Mouse (Mus musculus) testis, adult 2 months (tissue): Measurements from ENCODE around the gene Serpinh1. TPM values are rescaled to one million over a fixed set of nuclear protein-coding genes. Genes with fewer than 3 reads are reported as not detected.
A peak's percentile ranks its signal among the peaks of the same experiment; 100 is the strongest.

ENCODE experiments used
- H3K27ac ChIP-seq: fragments of 200-500 bp; 2 replicates; pipeline ENCODE4 v1.5.1; 2012; ENCODE audit warnings: low read depth, low read length; ENCODE audit not compliant: control insufficient read depth, insufficient read depth
- H3K27me3 ChIP-seq: fragments of 200-500 bp; 2 replicates; pipeline ENCODE4 v1.6.1; 2012; ENCODE audit warnings: mild to moderate bottlenecking, low read length, moderate library complexity; ENCODE audit not compliant: control insufficient read depth, insufficient read depth
- H3K36me3 ChIP-seq: fragments of 200-500 bp; 2 replicates; pipeline ENCODE4 v1.6.1; 2012; ENCODE audit warnings: mild to moderate bottlenecking, low read length; ENCODE audit not compliant: control insufficient read depth, insufficient read depth
- H3K4me1 ChIP-seq: fragments of 200-500 bp; 2 replicates; pipeline ENCODE4 v1.6.1; 2012; ENCODE audit warnings: low read length; ENCODE audit not compliant: control insufficient read depth, insufficient read depth
- H3K4me3 ChIP-seq: fragments of 200-500 bp; 2 replicates; pipeline ENCODE4 v1.5.1; 2012; ENCODE audit warnings: low read depth, mild to moderate bottlenecking, low read length, moderate library complexity, mixed read lengths; ENCODE audit not compliant: control insufficient read depth
- CTCF ChIP-seq: fragments of 200-500 bp; IDR thresholded peaks from 2 replicates; pipeline ENCODE4 v1.5.1; 2012; ENCODE audit warnings: low read depth, mild to moderate bottlenecking, inconsistent platforms, low read length, moderate library complexity; ENCODE audit not compliant: control insufficient read depth, insufficient read depth, insufficient replicate concordance
- POLR2A ChIP-seq: fragments of 200-500 bp; IDR thresholded peaks from 2 replicates; pipeline ENCODE4 v1.6.1; 2012; ENCODE audit warnings: low read depth, mild to moderate bottlenecking, inconsistent platforms, low read length, moderate library complexity; ENCODE audit not compliant: control insufficient read depth
- polyA plus RNA-seq: library from polyadenylated mRNA; depleted of rRNA; stranded (reverse); fragments of >200 nt; gene quantifications from 2 replicates; pipeline ENCODE4 v1.2.3, GENCODE M21; 2012; rRNA removed

Gene Serpinh1
- 17.8 and 18.8 TPM in 2 replicates for polyA plus RNA-seq

- TF ChIP-seq CTCF (no peak), POLR2A (no peak)
- Histone ChIP-seq H3K4me1 (peaks cover 17% of the 10 kb centered on the region), H3K36me3 (no peaks in the 10 kb centered on the region), H3K4me3 (peak within 1 kb of the TSS; percentile 85), H3K27ac (peak within 1 kb of the TSS; percentile 60), H3K27me3 (no peaks in the 10 kb centered on the region; the same call in 1 of the 2 replicates)
These were observed at the start of gene Serpinh1 for GRCm38 (mm10) chr7:99352526-99353400. Serpinh1 (minus strand) TSS chr7:99353239.

- Histone ChIP-seq H3K4me1 (no peaks in the 10 kb centered on the region), H3K27ac (no peak overlapping the region)
- TF ChIP-seq CTCF (no peak), POLR2A (no peak)
These were observed 49.4 kb upstream of the Serpinh1 start for GRCm38 (mm10) chr7:99402477-99402876.

GRCm38 (mm10) chr7:99401373-99401772, 48.3 kb upstream of the Serpinh1 start:
- TF ChIP-seq POLR2A: no peak
- no peak for TF ChIP-seq CTCF
- no peak overlapping the region for H3K27ac ChIP-seq
- H3K4me1 ChIP-seq: no peaks in the 10 kb centered on the region
- H3K4me3 ChIP-seq: no peak overlapping the region
- no peaks in the 10 kb centered on the region for H3K27me3 ChIP-seq
- H3K36me3 ChIP-seq: no peaks in the 10 kb centered on the region

More at GRCm38 (mm10) chr7:99402477-99402876, 49.4 kb upstream of the Serpinh1 start:
- no peaks in the 10 kb centered on the region for H3K36me3 ChIP-seq
- no peak overlapping the region for H3K4me3 ChIP-seq
- no peaks in the 10 kb centered on the region for H3K27me3 ChIP-seq

GRCm38 (mm10) chr7:99396994-99397659, 44.1 kb upstream of the Serpinh1 start:
- Histone ChIP-seq H3K27me3 (no peaks in the 10 kb centered on the region), H3K4me1 (no peaks in the 10 kb centered on the region), H3K36me3 (no peaks in the 10 kb centered on the region), H3K27ac (no peak overlapping the region), H3K4me3 (no peak overlapping the region)
- TF ChIP-seq POLR2A: no peak
- TF ChIP-seq CTCF: no peak

GRCm38 (mm10) chr7:99395908-99396616, 43.0 kb upstream of the Serpinh1 start:
- Histone ChIP-seq H3K27ac (no peak overlapping the region), H3K4me3 (no peak overlapping the region), H3K27me3 (no peaks in the 10 kb centered on the region), H3K4me1 (no peaks in the 10 kb centered on the region), H3K36me3 (no peaks in the 10 kb centered on the region)
- TF ChIP-seq POLR2A (no peak), CTCF (no peak)

GRCm38 (mm10) chr7:99395385-99395784, 42.3 kb upstream of the Serpinh1 start:
- Histone ChIP-seq H3K27ac (no peak overlapping the region), H3K36me3 (no peaks in the 10 kb centered on the region)

GRCm38 (mm10) chr7:99393711-99394325, 40.8 kb upstream of the Serpinh1 start:
- Histone ChIP-seq H3K27ac (no peak overlapping the region), H3K4me1 (no peaks in the 10 kb centered on the region)
- TF ChIP-seq CTCF (no peak), POLR2A (no peak)

More at GRCm38 (mm10) chr7:99395385-99395784, 42.3 kb upstream of the Serpinh1 start:
- Histone ChIP-seq H3K4me3 (no peak overlapping the region), H3K4me1 (no peaks in the 10 kb centered on the region), H3K27me3 (no peaks in the 10 kb centered on the region)
- TF ChIP-seq POLR2A: no peak
- no peak for TF ChIP-seq CTCF

More at GRCm38 (mm10) chr7:99393711-99394325, 40.8 kb upstream of the Serpinh1 start:
- no peaks in the 10 kb centered on the region for H3K36me3 ChIP-seq
- no peaks in the 10 kb centered on the region for H3K27me3 ChIP-seq
- H3K4me3 ChIP-seq: no peak overlapping the region
